Mouse (Mus musculus) liver, embryonic 11.5 days (tissue): ENCODE results near the gene Spats2l. TPM values are rescaled to one million over a fixed set of nuclear protein-coding genes. Genes with fewer than 3 reads are reported as not detected.

Experiments used
- ATAC-seq: fragments of 200-750 bp; cut with Nextera tagmentation; replicated peaks from 2 replicates; pipeline ENCODE4 v1.8.0; 2017; ENCODE audit warnings: moderate number of reproducible peaks, mild to moderate bottlenecking, moderate TSS enrichment, moderate library complexity; ENCODE audit not compliant: low FRiP score
- DNase-seq: peaks from one replicate; pipeline ENCODE4 v3.0.0-alpha.2; 2017; ENCODE audit warnings: low spot score
- H3K27ac ChIP-seq: fragments of 300-500 bp; sonication (generic); 2 replicates; pipeline ENCODE4 v1.5.1; 2014; ENCODE audit warnings: mild to moderate bottlenecking, low read depth, low read length, control low read depth
- H3K27me3 ChIP-seq: fragments of 300-500 bp; sonication (generic); replicated peaks from 2 replicates; pipeline ENCODE4 v1.6.1; 2014; ENCODE audit warnings: low read length, mixed read lengths; ENCODE audit not compliant: control insufficient read depth, insufficient read depth
- H3K36me3 ChIP-seq: fragments of 300-500 bp; sonication (generic); 2 replicates; pipeline ENCODE4 v1.6.1; 2014; ENCODE audit warnings: mild to moderate bottlenecking, low read length, moderate library complexity, mixed read lengths; ENCODE audit not compliant: control insufficient read depth, insufficient read depth
- H3K4me1 ChIP-seq: fragments of 300-500 bp; sonication (generic); replicated peaks from 2 replicates; pipeline ENCODE4 v1.6.1; 2014; ENCODE audit warnings: low read length, mixed read lengths; ENCODE audit not compliant: control insufficient read depth, insufficient read depth
- H3K4me2 ChIP-seq: fragments of 300-500 bp; sonication (generic); 2 replicates; pipeline ENCODE4 v1.6.1; 2014; ENCODE audit warnings: mild to moderate bottlenecking, control low read depth, moderate library complexity
- H3K4me3 ChIP-seq: fragments of 300-500 bp; sonication (generic); 2 replicates; pipeline ENCODE4 v1.5.1; 2014; ENCODE audit warnings: low read depth, low read length, control low read depth
- H3K9ac ChIP-seq: fragments of 300-500 bp; sonication (generic); 2 replicates; pipeline ENCODE4 v1.6.1; 2014; ENCODE audit warnings: low read depth, low read length, control low read depth
- H3K9me3 ChIP-seq: fragments of 300-500 bp; sonication (generic); 2 replicates; pipeline ENCODE4 v1.6.1; 2016; ENCODE audit warnings: low read length, inconsistent platforms, mixed read lengths; ENCODE audit not compliant: control insufficient read depth
- WGBS: fragments of 180-500 bp; shearing (Covaris S2); extraction: QIAGEN DNeasy Blood & Tissue Kit; methylation state at CpG from one replicate; pipeline ENCODE4 v1.1.7; 2014; 5-methylcytosine and 5-hydroxymethylcytosine counted together
- polyA plus RNA-seq: library from polyadenylated mRNA; unstranded; fragments of >200 nt; fragmentation: Nextera tagmentation; extraction: Ambion mirVana; gene quantifications from 2 replicates; pipeline ENCODE4 v1.2.1, GENCODE M21; 2014

Gene Spats2l
- polyA plus RNA-seq, 1 experiment from 2014 or later: 18.0 TPM

DNA sequence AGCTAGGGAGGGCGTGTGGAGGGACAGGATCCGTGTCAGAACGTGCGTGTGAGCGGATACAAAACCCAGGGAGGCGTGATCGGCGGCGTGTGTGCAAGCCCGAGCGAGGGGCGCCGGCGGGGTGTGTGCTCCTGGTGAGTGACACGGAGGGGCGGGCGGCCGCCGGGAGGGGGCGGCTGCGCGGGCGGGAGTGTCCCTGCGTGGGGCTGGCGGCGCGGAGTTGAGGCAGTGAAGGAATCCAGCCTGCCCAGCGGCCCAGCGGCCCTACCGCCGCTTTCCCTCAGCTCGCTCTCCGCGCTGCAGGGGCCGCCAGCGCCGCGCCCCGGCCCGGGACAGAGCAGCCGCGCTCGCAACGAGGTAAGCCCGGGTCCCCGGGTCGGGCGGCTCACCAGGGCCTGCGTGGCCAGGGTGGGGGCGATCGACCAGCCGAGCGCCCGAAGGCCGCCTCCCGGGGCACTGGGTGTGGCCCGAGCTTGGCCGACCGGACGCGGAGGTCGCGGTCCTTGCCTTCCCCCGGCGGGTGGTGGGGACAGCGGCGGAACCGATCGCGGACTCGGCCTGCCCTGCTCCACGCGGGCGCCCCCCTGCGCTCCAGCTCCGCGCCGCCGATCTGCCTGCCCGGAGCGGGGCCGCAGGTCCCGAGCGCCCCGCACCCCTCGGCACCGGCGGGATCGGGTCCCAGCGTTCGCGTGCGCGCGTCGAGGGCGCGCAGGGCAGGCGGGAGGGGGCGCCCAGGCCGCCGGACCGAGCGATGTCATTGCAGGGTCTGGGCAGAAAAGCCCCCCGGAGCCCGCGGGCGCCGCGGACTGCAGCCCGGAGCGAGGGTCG lies 920 bp downstream of the Spats2l start:
- H3K27me3 ChIP-seq: peaks cover 28% of the 10 kb centered on the region
- peak; percentile 71 for ATAC-seq
- H3K27ac ChIP-seq: peak overlapping the region; percentile 87
- peak overlapping the region; percentile 78 for H3K4me2 ChIP-seq
- H3K36me3 ChIP-seq: no peaks in the 10 kb centered on the region
- H3K9me3 ChIP-seq: no peaks in the 10 kb centered on the region
- H3K4me1 ChIP-seq: peaks cover 2% of the 10 kb centered on the region; the same call in 1 of the 2 replicates
- under 1% methylated on average over 94 of the region's 113 CpGs for WGBS
- peak; percentile 71 for DNase-seq
- H3K4me3 ChIP-seq: peak overlapping the region; percentile 66
- peak overlapping the region; percentile 72 for H3K9ac ChIP-seq

DNA sequence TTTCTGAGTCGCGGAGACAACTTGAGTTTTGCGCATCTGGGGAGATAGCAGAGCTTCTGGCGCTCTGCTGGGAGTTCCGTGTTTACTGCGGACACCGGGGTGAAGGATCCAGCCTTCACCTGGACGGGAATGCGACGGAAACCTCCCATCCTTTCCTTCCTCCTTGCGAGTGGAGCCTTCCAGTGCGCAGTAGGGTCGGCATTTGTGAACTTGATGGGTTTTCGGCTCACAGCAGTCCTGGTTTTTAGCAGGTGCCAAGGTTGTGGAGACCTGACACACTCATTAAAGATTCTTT lies 1.5 kb downstream of the Spats2l start:
- no peak overlapping the region for H3K27ac ChIP-seq
- H3K4me1 ChIP-seq: peaks cover 2% of the 10 kb centered on the region; the same call in 1 of the 2 replicates
- peaks cover 28% of the 10 kb centered on the region for H3K27me3 ChIP-seq
- H3K4me2 ChIP-seq: peak overlapping the region; percentile 78
- no peaks in the 10 kb centered on the region for H3K9me3 ChIP-seq
- DNase-seq (no peak), ATAC-seq (no peak)
- H3K9ac ChIP-seq: peak overlapping the region; percentile 72
- WGBS: 0% methylated on average over 14 of the region's 14 CpGs
- peak overlapping the region; percentile 66 for H3K4me3 ChIP-seq
- no peaks in the 10 kb centered on the region for H3K36me3 ChIP-seq

DNA sequence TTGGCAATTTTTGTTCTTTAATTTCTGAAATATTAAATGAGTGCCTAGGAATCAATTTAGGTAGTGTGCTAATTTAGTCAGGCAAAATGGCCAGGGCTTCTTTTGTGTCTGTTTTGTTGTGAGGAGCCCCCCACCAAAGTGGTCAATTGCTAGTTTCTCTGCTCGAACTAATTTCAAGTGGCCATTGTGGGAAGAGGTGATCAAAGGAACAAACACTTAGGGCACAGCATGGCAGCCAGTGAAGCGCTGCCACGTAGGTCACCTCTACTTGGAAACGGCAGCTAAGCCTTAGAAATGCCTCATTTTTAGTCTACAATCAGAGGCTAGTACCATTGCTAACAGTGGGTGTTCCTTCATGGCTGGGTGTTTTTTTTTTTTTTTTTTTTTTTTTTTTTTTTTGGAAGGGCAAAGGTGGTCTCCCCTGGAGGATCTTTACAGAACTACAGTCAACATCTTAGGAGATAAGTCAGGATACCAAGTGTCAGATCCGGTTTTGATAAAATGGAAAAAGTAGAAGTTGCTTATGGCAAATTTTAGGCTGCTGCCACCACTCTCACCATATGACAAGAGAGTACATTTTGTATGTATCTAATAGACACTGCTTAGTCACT lies 2.8 kb downstream of the Spats2l start:
- ATAC-seq (no peak), DNase-seq (no peak)
- Histone ChIP-seq H3K4me3 (no peak overlapping the region), H3K27me3 (peaks cover 28% of the 10 kb centered on the region), H3K27ac (no peak overlapping the region), H3K9ac (no peak overlapping the region), H3K36me3 (no peaks in the 10 kb centered on the region), H3K9me3 (no peaks in the 10 kb centered on the region), H3K4me2 (no peak overlapping the region), H3K4me1 (peaks cover 2% of the 10 kb centered on the region; the same call in 1 of the 2 replicates)
- WGBS: 51% methylated on average over 5 of the region's 5 CpGs

DNA sequence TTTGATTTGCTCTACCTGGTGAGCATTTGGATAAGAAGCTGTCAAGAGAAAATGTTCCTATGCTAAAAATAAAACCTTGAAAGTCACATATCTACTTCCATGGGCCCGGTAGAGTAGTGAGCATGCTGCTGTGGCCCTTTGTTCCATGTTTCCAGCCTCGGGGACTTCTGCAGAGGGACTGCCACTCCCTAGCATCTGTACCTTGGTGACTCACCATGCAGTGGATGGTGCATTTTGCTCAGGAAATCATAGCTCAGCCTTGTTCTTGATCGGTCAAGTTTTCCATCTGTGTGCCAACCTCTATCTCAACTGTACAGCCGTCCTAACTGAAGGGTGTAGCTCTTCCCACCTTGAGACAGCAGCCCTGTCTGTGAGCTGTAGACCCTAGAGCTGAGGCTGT lies 10.3 kb downstream of the Spats2l start:
- Histone ChIP-seq H3K9ac (no peak overlapping the region), H3K27ac (no peak overlapping the region), H3K9me3 (no peaks in the 10 kb centered on the region), H3K4me3 (no peak overlapping the region), H3K4me2 (no peak overlapping the region), H3K4me1 (no peaks in the 10 kb centered on the region), H3K36me3 (no peaks in the 10 kb centered on the region), H3K27me3 (no peaks in the 10 kb centered on the region)
- no peak for DNase-seq
- no peak for ATAC-seq
- WGBS: 65% methylated on average over 4 of the region's 4 CpGs

DNA sequence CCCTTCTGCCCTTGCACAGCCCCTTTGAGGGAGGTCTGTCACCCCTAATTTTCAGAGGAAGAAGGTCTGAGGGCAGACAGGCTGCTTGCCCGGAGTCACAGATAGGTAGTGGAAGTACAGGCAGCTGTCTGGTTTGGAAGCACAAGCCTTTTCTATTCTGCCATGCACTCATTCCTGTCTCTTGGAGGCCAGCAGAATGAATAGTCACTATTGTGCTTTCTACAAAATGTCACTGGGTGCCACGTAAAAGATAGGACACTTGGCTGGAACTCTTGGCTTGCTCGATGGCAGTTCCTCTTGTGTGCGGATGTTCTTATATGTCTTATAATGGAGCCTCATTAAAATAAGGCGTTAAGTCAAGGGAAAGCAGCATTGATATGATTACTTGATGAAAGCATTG lies 15.9 kb downstream of the Spats2l start:
- no peaks in the 10 kb centered on the region for H3K4me1 ChIP-seq
- ATAC-seq (no peak), DNase-seq (no peak)

DNA sequence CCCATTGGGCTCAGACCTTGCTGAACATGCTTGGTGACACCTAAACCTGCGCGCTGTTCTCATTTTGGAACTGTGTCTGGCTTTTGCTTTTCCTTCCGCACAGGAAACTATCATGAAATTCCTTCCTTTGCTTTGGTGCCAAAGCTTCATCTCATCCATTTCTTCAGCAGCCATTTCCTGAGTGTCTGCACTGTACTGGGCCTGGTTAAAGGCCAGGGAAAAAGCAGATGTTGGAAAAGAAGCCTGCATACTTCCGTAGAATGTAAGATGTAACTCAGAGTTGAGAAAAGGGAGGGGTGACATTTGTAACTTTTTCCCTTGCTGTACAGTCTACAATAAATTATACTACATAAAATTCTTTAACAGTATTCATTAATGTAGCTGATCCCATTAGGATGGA lies 18.2 kb downstream of the Spats2l start:
- ATAC-seq: no peak
- H3K9ac ChIP-seq: no peak overlapping the region
- no peak overlapping the region for H3K4me3 ChIP-seq
- H3K27me3 ChIP-seq: no peaks in the 10 kb centered on the region
- H3K36me3 ChIP-seq: no peaks in the 10 kb centered on the region
- H3K9me3 ChIP-seq: no peaks in the 10 kb centered on the region
- H3K4me2 ChIP-seq: no peak overlapping the region
- no peak overlapping the region for H3K27ac ChIP-seq
- DNase-seq: no peak
- H3K4me1 ChIP-seq: no peaks in the 10 kb centered on the region
- WGBS: 87% methylated on average over 4 of the region's 4 CpGs

More for the DNA sequence above, 15.9 kb downstream of the Spats2l start:
- Histone ChIP-seq H3K9ac (no peak overlapping the region), H3K36me3 (no peaks in the 10 kb centered on the region), H3K4me2 (no peak overlapping the region), H3K4me3 (no peak overlapping the region), H3K27me3 (no peaks in the 10 kb centered on the region), H3K9me3 (no peaks in the 10 kb centered on the region), H3K27ac (no peak overlapping the region)
- WGBS: 83% methylated on average over 5 of the region's 5 CpGs

DNA sequence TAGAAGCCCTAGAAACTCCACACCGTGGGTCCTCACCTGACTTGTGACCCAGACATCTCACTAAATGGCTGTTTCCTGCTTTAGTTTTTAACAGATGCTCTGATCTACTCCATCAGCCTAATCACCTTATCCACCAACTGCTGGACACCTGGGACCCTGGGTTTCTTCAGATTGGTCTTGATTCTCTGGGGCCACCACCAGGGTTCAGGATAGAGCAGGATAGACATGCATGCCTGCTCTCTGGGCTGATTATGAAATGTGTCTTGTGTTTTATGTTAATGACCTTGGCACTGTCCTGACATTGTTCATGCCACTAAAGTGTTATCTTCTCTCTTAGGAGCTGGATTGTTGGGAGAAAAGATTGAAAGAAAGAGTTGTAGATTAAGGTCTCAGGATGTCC lies 21.9 kb downstream of the Spats2l start:
- 50% methylated on average over 1 of the region's 1 CpGs for WGBS
- Histone ChIP-seq H3K4me3 (no peak overlapping the region), H3K9me3 (no peaks in the 10 kb centered on the region), H3K4me2 (no peak overlapping the region), H3K27me3 (no peaks in the 10 kb centered on the region), H3K36me3 (no peaks in the 10 kb centered on the region), H3K9ac (no peak overlapping the region), H3K4me1 (no peaks in the 10 kb centered on the region), H3K27ac (no peak overlapping the region)
- ATAC-seq (no peak), DNase-seq (no peak)

DNA sequence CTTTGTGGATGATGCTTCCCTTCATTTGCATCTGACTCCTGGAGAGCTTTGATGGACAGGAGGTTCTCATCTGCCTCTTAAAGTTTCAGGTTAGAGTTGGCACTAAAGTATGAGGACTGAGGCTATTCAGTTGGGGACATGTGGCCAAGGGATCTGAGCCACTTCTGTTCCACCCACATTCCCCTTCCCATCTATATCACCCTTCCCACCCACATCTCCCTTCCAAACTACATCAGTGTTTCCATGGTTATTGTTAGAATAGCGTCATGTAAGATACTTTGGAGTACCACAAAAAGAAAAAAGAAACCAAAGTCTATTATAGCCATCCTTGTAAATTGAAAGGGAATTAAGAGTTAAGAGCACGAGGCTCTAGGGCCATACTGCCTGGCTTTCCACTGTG lies 25.4 kb downstream of the Spats2l start:
- H3K9ac ChIP-seq: no peak overlapping the region
- H3K4me1 ChIP-seq: no peaks in the 10 kb centered on the region
- no peak overlapping the region for H3K4me2 ChIP-seq
- DNase-seq (no peak), ATAC-seq (no peak)
- H3K4me3 ChIP-seq: no peak overlapping the region
- H3K27ac ChIP-seq: no peak overlapping the region
- H3K9me3 ChIP-seq: no peaks in the 10 kb centered on the region
- 73% methylated on average over 2 of the region's 2 CpGs for WGBS
- H3K36me3 ChIP-seq: no peaks in the 10 kb centered on the region
- H3K27me3 ChIP-seq: no peaks in the 10 kb centered on the region

DNA sequence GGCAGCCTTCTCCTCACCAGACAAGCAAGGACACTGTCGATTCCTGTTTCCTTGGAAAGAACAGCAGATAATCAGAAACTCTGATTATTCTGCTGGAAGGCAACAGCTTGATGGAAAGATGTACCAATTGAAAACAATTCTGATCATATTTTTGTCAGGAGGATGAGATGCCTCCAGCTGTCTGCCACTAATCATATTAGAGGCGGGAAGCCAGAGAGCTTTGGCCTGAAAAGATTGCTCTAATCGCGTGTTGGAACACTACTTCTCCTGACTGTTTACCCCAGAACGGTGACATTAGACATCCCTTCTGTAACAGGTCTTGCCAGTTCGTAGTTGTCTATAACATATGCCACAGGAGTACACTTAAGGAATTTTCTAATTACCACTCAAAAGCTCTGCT lies 26.9 kb downstream of the Spats2l start:
- Histone ChIP-seq H3K27me3 (no peaks in the 10 kb centered on the region), H3K4me3 (no peak overlapping the region), H3K27ac (no peak overlapping the region), H3K36me3 (no peaks in the 10 kb centered on the region), H3K4me1 (no peaks in the 10 kb centered on the region), H3K9ac (no peak overlapping the region), H3K9me3 (no peaks in the 10 kb centered on the region), H3K4me2 (no peak overlapping the region)
- DNase-seq: no peak
- WGBS: 75% methylated on average over 6 of the region's 6 CpGs
- no peak for ATAC-seq
